Mouse (Mus musculus): ENCODE measurements around the gene Slit3. TPM values are rescaled to one million over a fixed set of nuclear protein-coding genes. Genes with fewer than 3 reads are reported as not detected.

Slit3 gene
- polyA plus RNA-seq, 1 experiment from 2014 or later, result 4.8 TPM

DNA sequence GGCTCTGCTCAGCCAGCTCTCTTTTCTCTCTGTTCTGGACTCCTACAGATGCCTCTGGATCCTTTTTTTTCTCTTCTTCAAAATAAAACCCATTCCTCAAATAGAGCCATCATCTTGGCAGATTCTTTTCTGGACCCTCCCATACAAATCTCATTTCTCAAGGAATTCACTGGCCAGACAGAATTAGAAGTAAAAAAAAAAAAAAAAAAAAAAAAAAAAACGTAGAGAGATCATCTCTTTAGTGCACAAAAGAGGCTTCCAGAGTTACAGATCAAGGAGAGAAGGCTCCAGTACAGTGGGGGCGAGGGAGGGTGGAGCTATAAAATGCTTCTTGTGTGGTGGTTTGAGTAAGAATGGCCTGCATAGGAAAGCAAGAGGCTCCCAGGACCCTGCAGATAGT, 10.2 kb upstream of the Slit3 start:
- no peak for TF ChIP-seq CTCF (IDR thresholded peaks at IDR 0.05; ENCODE audit: low read depth)
- WGBS, result 41% methylated on average over 2 of the region's 2 CpGs

DNA sequence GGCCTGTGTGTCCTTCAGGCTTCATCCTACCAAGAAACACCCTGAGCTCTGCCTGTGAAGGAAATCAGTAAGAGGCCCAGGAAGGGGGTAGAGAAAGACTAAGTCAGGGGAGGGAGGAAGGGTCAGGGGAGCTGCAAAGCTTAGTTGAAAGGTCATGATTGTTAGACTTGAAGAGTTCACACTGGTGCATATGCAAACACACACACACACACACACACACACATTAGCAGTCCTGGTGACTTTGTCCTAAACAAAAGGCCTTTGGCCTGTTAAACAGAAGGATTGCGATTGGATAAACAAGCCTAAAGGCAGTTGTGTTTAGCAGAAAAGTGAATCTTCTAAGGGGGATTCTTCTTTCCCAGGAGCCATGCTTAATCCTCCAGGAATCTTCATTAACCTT, 7.7 kb upstream of the Slit3 start:
- Histone ChIP-seq H3K27me3 (replicated peaks; ENCODE audit: control insufficient read depth, insufficient read depth, low read length) (no peaks in the 10 kb centered on the region), H3K27ac (ENCODE audit: low read depth, low read length) (no peak overlapping the region), H3K36me3 (ENCODE audit: control insufficient read depth, insufficient read depth) (no peaks in the 10 kb centered on the region), H3K4me2 (replicated peaks; ENCODE audit: low read depth) (no peak overlapping the region), H3K9me3 (ENCODE audit: control insufficient read depth) (no peaks in the 10 kb centered on the region), H3K4me1 (replicated peaks; ENCODE audit: control insufficient read depth, insufficient read depth, low read length) (no peaks in the 10 kb centered on the region), H3K9ac (ENCODE audit: low read depth, low read length) (no peak overlapping the region), H3K4me3 (ENCODE audit: low read depth, low read length) (no peak overlapping the region)
- no peak for TF ChIP-seq CTCF (IDR thresholded peaks at IDR 0.05; ENCODE audit: low read depth)
- no peak for ATAC-seq
- 33% methylated on average over 1 of the region's 1 CpGs for WGBS

More for the DNA sequence above, 10.2 kb upstream of the Slit3 start:
- Histone ChIP-seq H3K9ac (ENCODE audit: low read depth, low read length) (no peak overlapping the region), H3K4me2 (replicated peaks; ENCODE audit: low read depth) (no peak overlapping the region), H3K9me3 (ENCODE audit: control insufficient read depth) (no peaks in the 10 kb centered on the region), H3K27me3 (replicated peaks; ENCODE audit: control insufficient read depth, insufficient read depth, low read length) (no peaks in the 10 kb centered on the region), H3K27ac (ENCODE audit: low read depth, low read length) (no peak overlapping the region), H3K4me3 (ENCODE audit: low read depth, low read length) (no peak overlapping the region), H3K36me3 (ENCODE audit: control insufficient read depth, insufficient read depth) (no peaks in the 10 kb centered on the region), H3K4me1 (replicated peaks; ENCODE audit: control insufficient read depth, insufficient read depth, low read length) (no peaks in the 10 kb centered on the region)
- no peak for ATAC-seq

DNA sequence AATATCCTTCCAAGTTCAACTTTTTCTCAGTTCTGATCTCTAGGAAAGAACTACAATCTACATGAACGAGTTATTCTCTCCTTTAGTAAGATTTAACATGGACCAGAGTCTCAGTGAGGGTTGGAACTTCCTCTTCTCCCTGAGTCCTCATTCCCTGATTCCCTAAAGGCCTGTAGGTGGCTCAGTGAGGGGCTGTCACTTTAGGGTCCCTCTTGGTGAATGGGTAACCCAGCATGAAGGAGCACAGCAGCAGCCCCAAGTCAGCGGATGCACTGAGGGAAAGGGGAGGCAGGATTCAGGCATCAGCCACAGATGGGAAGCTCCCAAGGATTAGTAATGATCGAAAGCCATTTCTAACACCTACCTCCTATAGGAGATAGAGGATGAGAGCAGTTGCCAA, 4.6 kb upstream of the Slit3 start:
- H3K4me2 ChIP-seq (replicated peaks; ENCODE audit: low read depth), result no peak overlapping the region
- H3K27me3 ChIP-seq (replicated peaks; ENCODE audit: control insufficient read depth, insufficient read depth, low read length), result peaks cover 12% of the 10 kb centered on the region
- WGBS, result 78% methylated on average over 3 of the region's 3 CpGs
- TF ChIP-seq CTCF (IDR thresholded peaks at IDR 0.05; ENCODE audit: low read depth), result no peak
- ATAC-seq, result no peak
- H3K36me3 ChIP-seq (ENCODE audit: control insufficient read depth, insufficient read depth), result no peaks in the 10 kb centered on the region
- H3K4me3 ChIP-seq (ENCODE audit: low read depth, low read length), result no peak overlapping the region
- no peak overlapping the region for H3K9ac ChIP-seq (ENCODE audit: low read depth, low read length)
- H3K4me1 ChIP-seq (replicated peaks; ENCODE audit: control insufficient read depth, insufficient read depth, low read length), result no peaks in the 10 kb centered on the region
- no peak overlapping the region for H3K27ac ChIP-seq (ENCODE audit: low read depth, low read length)
- H3K9me3 ChIP-seq (ENCODE audit: control insufficient read depth), result no peaks in the 10 kb centered on the region

DNA sequence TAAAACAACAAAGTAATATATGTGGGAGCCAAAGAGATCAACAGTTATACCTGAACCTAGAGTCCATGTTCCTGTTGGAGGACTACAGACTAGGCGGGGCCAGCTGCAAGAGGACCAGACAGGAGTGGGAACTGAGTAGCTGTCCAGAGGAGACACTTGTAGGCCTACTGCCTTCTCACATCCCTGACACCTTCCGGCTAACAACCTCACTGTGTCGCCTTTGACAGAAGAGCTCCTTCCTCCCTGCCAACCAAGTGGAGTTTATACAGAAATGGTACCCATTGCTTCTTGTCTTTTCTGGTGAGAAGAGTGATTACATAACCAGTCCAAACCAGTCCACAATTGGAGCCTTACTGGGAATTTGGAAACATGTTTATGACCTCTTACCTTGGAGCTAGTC, 3.2 kb upstream of the Slit3 start:
- no peak for TF ChIP-seq CTCF (IDR thresholded peaks at IDR 0.05; ENCODE audit: low read depth)
- Histone ChIP-seq H3K9ac (ENCODE audit: low read depth, low read length) (no peak overlapping the region), H3K36me3 (ENCODE audit: control insufficient read depth, insufficient read depth) (no peaks in the 10 kb centered on the region), H3K4me3 (ENCODE audit: low read depth, low read length) (no peak overlapping the region), H3K4me1 (replicated peaks; ENCODE audit: control insufficient read depth, insufficient read depth, low read length) (no peaks in the 10 kb centered on the region), H3K9me3 (ENCODE audit: control insufficient read depth) (no peaks in the 10 kb centered on the region), H3K4me2 (replicated peaks; ENCODE audit: low read depth) (no peak overlapping the region), H3K27ac (ENCODE audit: low read depth, low read length) (no peak overlapping the region), H3K27me3 (replicated peaks; ENCODE audit: control insufficient read depth, insufficient read depth, low read length) (peaks cover 24% of the 10 kb centered on the region)
- ATAC-seq, result no peak
- 90% methylated on average over 3 of the region's 3 CpGs for WGBS

DNA sequence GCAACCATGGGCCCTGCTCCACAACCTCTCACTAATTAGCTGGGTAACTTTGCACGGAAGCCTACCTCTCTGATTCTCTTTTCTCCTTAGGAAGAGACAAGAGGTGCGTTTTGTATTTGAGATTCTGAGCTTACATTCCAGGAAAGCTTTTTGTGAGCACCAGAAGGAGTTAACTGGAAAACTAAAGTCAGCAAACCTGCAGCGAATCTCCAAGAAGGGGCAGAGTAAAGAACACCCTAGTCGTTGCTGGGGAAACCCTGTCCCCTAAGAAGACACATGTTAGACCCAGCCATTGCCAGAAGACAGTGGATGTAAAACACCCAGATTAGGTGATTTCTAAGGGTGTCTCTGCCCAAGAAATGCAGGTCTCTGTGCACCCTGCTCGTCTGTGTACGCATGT, 2.3 kb upstream of the Slit3 start:
- TF ChIP-seq CTCF (IDR thresholded peaks at IDR 0.05; ENCODE audit: low read depth), result no peak
- WGBS, result 65% methylated on average over 6 of the region's 6 CpGs
- H3K36me3 ChIP-seq (ENCODE audit: control insufficient read depth, insufficient read depth), result no peaks in the 10 kb centered on the region
- no peak for ATAC-seq
- H3K9me3 ChIP-seq (ENCODE audit: control insufficient read depth), result no peaks in the 10 kb centered on the region
- H3K27me3 ChIP-seq (replicated peaks; ENCODE audit: control insufficient read depth, insufficient read depth, low read length), result peaks cover 30% of the 10 kb centered on the region
- no peak overlapping the region for H3K9ac ChIP-seq (ENCODE audit: low read depth, low read length)
- no peak overlapping the region for H3K4me2 ChIP-seq (replicated peaks; ENCODE audit: low read depth)
- H3K4me3 ChIP-seq (ENCODE audit: low read depth, low read length), result no peak overlapping the region
- H3K4me1 ChIP-seq (replicated peaks; ENCODE audit: control insufficient read depth, insufficient read depth, low read length), result no peaks in the 10 kb centered on the region; the same call in 1 of the 2 replicates
- H3K27ac ChIP-seq (ENCODE audit: low read depth, low read length), result no peak overlapping the region

DNA sequence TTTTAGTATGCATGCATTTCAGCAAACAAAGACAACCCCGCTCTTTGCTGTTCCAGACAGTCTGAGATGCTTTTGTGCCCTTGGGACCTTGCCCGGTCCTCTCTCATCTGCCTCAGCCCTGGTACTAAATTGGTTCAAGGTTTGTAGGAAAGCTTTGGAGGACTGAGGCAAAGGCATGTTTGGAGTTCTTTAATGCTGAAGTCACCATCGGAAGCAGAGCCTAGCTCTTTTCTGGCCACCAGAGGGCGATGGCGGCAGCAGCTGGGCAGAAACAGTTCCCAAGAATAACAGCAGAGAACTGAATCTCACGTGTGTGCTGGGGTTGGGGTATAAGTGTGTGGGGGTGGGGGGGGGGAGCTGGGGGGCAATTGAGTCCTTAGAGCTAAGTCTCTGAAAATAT, 1.7 kb upstream of the Slit3 start:
- H3K4me3 ChIP-seq (ENCODE audit: low read depth, low read length), result no peak overlapping the region
- no peak overlapping the region for H3K4me2 ChIP-seq (replicated peaks; ENCODE audit: low read depth)
- H3K9me3 ChIP-seq (ENCODE audit: control insufficient read depth), result no peaks in the 10 kb centered on the region
- no peaks in the 10 kb centered on the region; the same call in 1 of the 2 replicates for H3K4me1 ChIP-seq (replicated peaks; ENCODE audit: control insufficient read depth, insufficient read depth, low read length)
- peaks cover 30% of the 10 kb centered on the region for H3K27me3 ChIP-seq (replicated peaks; ENCODE audit: control insufficient read depth, insufficient read depth, low read length)
- no peaks in the 10 kb centered on the region for H3K36me3 ChIP-seq (ENCODE audit: control insufficient read depth, insufficient read depth)
- peak; percentile 89 for TF ChIP-seq CTCF (IDR thresholded peaks at IDR 0.05; ENCODE audit: low read depth)
- ATAC-seq, result no peak
- H3K27ac ChIP-seq (ENCODE audit: low read depth, low read length), result no peak overlapping the region
- 17% methylated on average over 6 of the region's 6 CpGs for WGBS
- no peak overlapping the region for H3K9ac ChIP-seq (ENCODE audit: low read depth, low read length)

DNA sequence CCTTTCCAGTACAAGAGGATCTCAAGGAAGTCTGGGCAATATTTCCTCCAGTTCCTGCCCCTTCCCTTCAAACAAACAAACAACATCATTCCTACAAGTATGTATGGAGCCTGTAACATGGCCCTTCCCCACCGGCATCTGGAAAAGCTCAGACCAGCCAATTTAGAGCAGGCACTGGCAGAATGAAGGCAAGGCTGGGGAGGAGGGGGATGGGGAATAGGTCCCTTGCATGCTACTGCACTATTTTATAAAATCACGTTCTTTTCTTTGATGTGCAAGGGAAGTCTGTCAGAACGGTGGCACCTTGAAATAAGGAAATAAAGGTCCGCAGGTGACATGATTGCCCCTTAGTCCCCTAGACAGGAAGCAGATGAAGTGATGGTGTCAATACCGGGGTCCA, 948 bp upstream of the Slit3 start:
- no peak overlapping the region for H3K4me3 ChIP-seq (ENCODE audit: low read depth, low read length)
- no peak overlapping the region for H3K9ac ChIP-seq (ENCODE audit: low read depth, low read length)
- no peak overlapping the region for H3K27ac ChIP-seq (ENCODE audit: low read depth, low read length)
- no peak for ATAC-seq
- no peak for TF ChIP-seq CTCF (IDR thresholded peaks at IDR 0.05; ENCODE audit: low read depth)
- H3K27me3 ChIP-seq (replicated peaks; ENCODE audit: control insufficient read depth, insufficient read depth, low read length), result peaks cover 30% of the 10 kb centered on the region
- no peak overlapping the region for H3K4me2 ChIP-seq (replicated peaks; ENCODE audit: low read depth)
- WGBS, result 35% methylated on average over 5 of the region's 5 CpGs
- no peaks in the 10 kb centered on the region for H3K36me3 ChIP-seq (ENCODE audit: control insufficient read depth, insufficient read depth)
- H3K9me3 ChIP-seq (ENCODE audit: control insufficient read depth), result no peaks in the 10 kb centered on the region
- H3K4me1 ChIP-seq (replicated peaks; ENCODE audit: control insufficient read depth, insufficient read depth, low read length), result no peaks in the 10 kb centered on the region; the same call in 1 of the 2 replicates

Data from intestine, postnatal 0 days (tissue).